Mouse (Mus musculus): ENCODE data around the gene Rhov. TPM values are rescaled to one million over a fixed set of nuclear protein-coding genes. Genes with fewer than 3 reads are reported as not detected.

Rhov gene
- polyA plus RNA-seq, 1 experiment: 0.35 TPM

DNA sequence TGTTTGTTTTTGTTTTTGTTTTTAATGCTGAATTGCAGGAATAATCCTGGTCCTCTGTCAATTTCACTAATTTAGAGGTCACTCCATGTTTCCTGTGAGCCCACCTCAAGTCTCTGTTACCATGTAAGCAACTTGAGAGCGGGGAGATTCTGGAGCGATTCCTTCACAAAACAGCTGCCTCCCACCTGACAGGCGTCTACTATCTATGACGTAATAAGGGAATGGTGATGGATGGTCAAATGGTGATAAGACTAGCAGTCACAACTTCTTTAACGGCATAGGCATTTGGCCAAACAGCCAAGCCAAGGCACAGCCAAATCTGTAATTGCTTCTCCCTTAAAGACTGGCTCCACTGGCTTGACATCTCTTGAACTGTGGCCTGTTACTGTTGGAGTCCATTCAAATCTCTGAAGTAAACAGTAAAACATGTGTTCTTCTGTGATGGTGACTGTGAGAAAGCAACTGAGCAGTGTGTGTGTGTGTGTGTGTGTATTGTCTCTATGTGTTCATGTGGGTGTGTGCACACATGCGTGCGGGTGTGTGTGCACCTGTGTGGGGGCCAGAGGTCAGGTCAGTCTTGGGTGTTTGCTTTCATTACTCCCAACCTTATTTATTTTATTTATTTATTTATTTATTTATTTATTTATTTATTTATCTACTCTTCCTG lies 11.0 kb upstream of the Rhov start:
- H3ac ChIP-seq (ENCODE audit: control insufficient read depth, insufficient read length): no peak overlapping the region
- TF ChIP-seq POLR2A (IDR thresholded peaks at IDR 0.05; ENCODE audit: insufficient read length, low read depth): no peak
- no peak for TF ChIP-seq E2F4 (IDR thresholded peaks at IDR 0.05; ENCODE audit: insufficient read depth)
- no peak for TF ChIP-seq MAX (IDR thresholded peaks at IDR 0.05; ENCODE audit: low read depth)
- TF ChIP-seq TCF3 (IDR thresholded peaks at IDR 0.05; ENCODE audit: insufficient read length, low read depth): no peak
- no peak for TF ChIP-seq MYOG (IDR thresholded peaks at IDR 0.05; ENCODE audit: control insufficient read depth in 1 of 3, insufficient read depth in 1 of 3, insufficient read length in 2 of 3, low read depth in 2 of 3)
- no peak for TF ChIP-seq USF1 (IDR thresholded peaks at IDR 0.05; ENCODE audit: low read depth)
- TF ChIP-seq TCF12 (IDR thresholded peaks at IDR 0.05; ENCODE audit: insufficient read depth, poor library complexity, severe bottlenecking): no peak
- no peak for TF ChIP-seq SRF (IDR thresholded peaks at IDR 0.05; ENCODE audit: control insufficient read depth, insufficient read length, low read depth)
- no peak for TF ChIP-seq REST (IDR thresholded peaks at IDR 0.05; ENCODE audit: insufficient read depth, insufficient read length)
- no peak for TF ChIP-seq MYOD1 (IDR thresholded peaks at IDR 0.05; ENCODE audit: control insufficient read depth in 1 of 3, insufficient read length in 2 of 3, low read depth in 2 of 3)
- TF ChIP-seq POLR2AphosphoS2 (IDR thresholded peaks at IDR 0.05; ENCODE audit: insufficient read length, low read depth): no peak
- no peak overlapping the region for H3K4me3 ChIP-seq
- no peaks in the 10 kb centered on the region for H3K79me2 ChIP-seq (ENCODE audit: control insufficient read depth, insufficient read depth)
- no peak overlapping the region for H3K4me2 ChIP-seq (ENCODE audit: low read depth)
- no peaks in the 10 kb centered on the region for H3K36me3 ChIP-seq (ENCODE audit: control insufficient read depth, insufficient read depth)
- no peaks in the 10 kb centered on the region for H3K27me3 ChIP-seq (ENCODE audit: control insufficient read depth, insufficient read depth, insufficient read length)

DNA sequence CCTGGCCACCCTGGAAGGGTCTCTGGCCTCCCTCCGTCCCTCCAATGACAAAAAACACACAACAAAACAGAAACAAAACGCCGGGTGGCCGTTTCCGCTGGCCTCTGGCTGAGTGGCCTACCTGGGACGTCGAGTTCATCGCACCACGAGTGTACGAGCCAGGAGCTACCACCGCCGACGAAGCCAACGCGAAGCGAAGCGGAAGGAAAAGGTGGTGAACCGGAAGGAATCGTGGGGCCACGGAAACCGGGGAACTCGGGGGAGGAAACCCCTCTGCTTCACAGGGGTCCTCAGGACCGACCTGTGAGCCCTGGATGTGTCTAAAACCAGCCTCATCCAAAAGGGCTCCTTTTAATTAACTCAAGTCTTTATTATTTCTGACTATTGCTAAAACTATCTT lies 6.7 kb upstream of the Rhov start:
- Histone ChIP-seq H3ac (ENCODE audit: control insufficient read depth, insufficient read length) (no peak overlapping the region), H3K4me3 (no peak overlapping the region), H3K27me3 (ENCODE audit: control insufficient read depth, insufficient read depth, insufficient read length) (no peaks in the 10 kb centered on the region), H3K79me2 (ENCODE audit: control insufficient read depth, insufficient read depth) (no peaks in the 10 kb centered on the region), H3K4me2 (ENCODE audit: low read depth) (no peak overlapping the region), H3K36me3 (ENCODE audit: control insufficient read depth, insufficient read depth) (no peaks in the 10 kb centered on the region)
- TF ChIP-seq REST (IDR thresholded peaks at IDR 0.05; ENCODE audit: insufficient read depth, insufficient read length) (no peak), USF1 (IDR thresholded peaks at IDR 0.05; ENCODE audit: low read depth) (no peak), E2F4 (IDR thresholded peaks at IDR 0.05; ENCODE audit: insufficient read depth) (no peak), CEBPB (IDR thresholded peaks at IDR 0.05; ENCODE audit: insufficient read depth, poor library complexity, severe bottlenecking) (no peak), MYOD1 (IDR thresholded peaks at IDR 0.05; ENCODE audit: control insufficient read depth in 1 of 3, insufficient read length in 2 of 3, low read depth in 2 of 3) (no peak), POLR2AphosphoS2 (IDR thresholded peaks at IDR 0.05; ENCODE audit: insufficient read length, low read depth) (no peak)

DNA sequence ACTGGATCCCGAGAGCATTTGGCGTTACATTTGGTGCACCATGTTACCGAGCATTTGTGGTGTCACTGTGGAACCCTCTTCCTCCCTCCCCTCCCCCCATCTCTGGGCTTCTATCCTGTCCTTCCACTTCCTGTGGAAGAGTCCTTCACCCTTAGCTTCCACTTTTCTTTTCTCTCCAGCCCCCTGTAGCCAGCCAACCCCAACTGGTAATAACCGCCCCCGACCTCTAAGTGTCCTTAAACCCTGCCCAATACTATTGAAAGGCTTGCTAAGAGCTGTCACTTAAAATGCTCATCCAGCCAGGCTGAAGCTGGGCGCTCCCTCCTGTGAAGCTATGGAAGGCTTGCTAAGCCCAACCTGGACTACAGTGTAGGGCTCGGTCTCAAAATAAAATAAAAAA lies 5.9 kb upstream of the Rhov start:
- H3K27me3 ChIP-seq (ENCODE audit: control insufficient read depth, insufficient read depth, insufficient read length): no peaks in the 10 kb centered on the region
- H3K4me2 ChIP-seq (ENCODE audit: low read depth): no peak overlapping the region
- H3ac ChIP-seq (ENCODE audit: control insufficient read depth, insufficient read length): no peak overlapping the region
- H3K36me3 ChIP-seq (ENCODE audit: control insufficient read depth, insufficient read depth): no peaks in the 10 kb centered on the region
- H3K79me2 ChIP-seq (ENCODE audit: control insufficient read depth, insufficient read depth): no peaks in the 10 kb centered on the region
- TF ChIP-seq CEBPB (IDR thresholded peaks at IDR 0.05; ENCODE audit: insufficient read depth, poor library complexity, severe bottlenecking): no peak
- H3K4me3 ChIP-seq: no peak overlapping the region

DNA sequence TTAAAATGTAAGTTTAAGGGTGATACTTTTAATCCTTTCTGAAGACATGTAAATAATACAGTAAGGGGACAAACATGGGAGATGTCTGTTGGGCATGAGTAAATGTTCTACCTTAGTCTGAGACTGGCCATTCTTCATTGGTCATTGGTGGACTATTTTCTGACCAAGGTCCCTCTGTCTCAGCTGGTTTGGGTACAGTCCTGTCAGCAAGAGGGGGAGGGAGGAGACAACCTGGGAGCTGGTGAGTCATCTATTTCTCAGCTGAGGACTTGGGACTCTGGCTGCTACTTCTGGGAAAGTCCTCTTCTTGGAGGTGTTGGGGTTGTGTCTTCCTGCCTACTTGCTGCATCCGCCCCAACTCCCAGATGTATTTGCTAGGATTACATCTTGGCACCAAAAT lies 3.1 kb upstream of the Rhov start:
- H3K79me2 ChIP-seq (ENCODE audit: control insufficient read depth, insufficient read depth): no peaks in the 10 kb centered on the region
- TF ChIP-seq TCF12 (IDR thresholded peaks at IDR 0.05; ENCODE audit: insufficient read depth, poor library complexity, severe bottlenecking) (no peak), REST (IDR thresholded peaks at IDR 0.05; ENCODE audit: insufficient read depth, insufficient read length) (no peak), POLR2AphosphoS2 (IDR thresholded peaks at IDR 0.05; ENCODE audit: insufficient read length, low read depth) (no peak), TCF3 (IDR thresholded peaks at IDR 0.05; ENCODE audit: insufficient read length, low read depth) (no peak), MAX (IDR thresholded peaks at IDR 0.05; ENCODE audit: low read depth) (no peak)
- no peak overlapping the region for H3K4me2 ChIP-seq (ENCODE audit: low read depth)
- no peak overlapping the region for H3ac ChIP-seq (ENCODE audit: control insufficient read depth, insufficient read length)
- H3K27me3 ChIP-seq (ENCODE audit: control insufficient read depth, insufficient read depth, insufficient read length): no peaks in the 10 kb centered on the region
- no peak overlapping the region for H3K4me3 ChIP-seq
- H3K36me3 ChIP-seq (ENCODE audit: control insufficient read depth, insufficient read depth): no peaks in the 10 kb centered on the region

DNA sequence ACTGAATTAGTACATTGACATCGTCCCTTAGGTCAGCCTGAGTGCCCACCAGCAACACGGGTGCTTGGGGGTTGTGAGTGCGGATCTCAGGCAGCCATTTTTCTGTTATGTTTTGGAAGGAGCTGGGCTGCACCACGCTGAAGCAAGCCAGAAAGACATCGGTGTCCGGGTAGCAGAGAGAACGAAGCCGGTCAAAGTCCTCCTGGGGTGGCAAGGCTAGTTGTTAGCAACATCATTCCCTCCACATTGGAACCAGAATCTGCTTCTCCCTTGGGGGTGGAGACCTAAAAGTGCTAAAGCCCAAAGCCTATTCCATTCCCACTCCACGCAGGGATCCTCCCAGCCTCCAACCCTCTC lies 808 bp downstream of the Rhov start:
- no peak overlapping the region for H3K4me3 ChIP-seq
- H3ac ChIP-seq (ENCODE audit: control insufficient read depth, insufficient read length): no peak overlapping the region
- peak overlapping the region; percentile 81 for H3K4me2 ChIP-seq (ENCODE audit: low read depth)
- no peaks in the 10 kb centered on the region for H3K27me3 ChIP-seq (ENCODE audit: control insufficient read depth, insufficient read depth, insufficient read length)
- no peaks in the 10 kb centered on the region for H3K36me3 ChIP-seq (ENCODE audit: control insufficient read depth, insufficient read depth)
- TF ChIP-seq USF1 (IDR thresholded peaks at IDR 0.05; ENCODE audit: low read depth) (no peak), TCF12 (IDR thresholded peaks at IDR 0.05; ENCODE audit: insufficient read depth, poor library complexity, severe bottlenecking) (no peak), E2F4 (IDR thresholded peaks at IDR 0.05; ENCODE audit: insufficient read depth) (no peak)
- no peaks in the 10 kb centered on the region for H3K79me2 ChIP-seq (ENCODE audit: control insufficient read depth, insufficient read depth)

GRCm38 (mm10) chr2:119263813-119264212 lies 7.3 kb downstream of the Rhov start:
- Histone ChIP-seq H3K27me3 (ENCODE audit: control insufficient read depth, insufficient read depth, insufficient read length) (no peaks in the 10 kb centered on the region), H3K4me3 (no peak overlapping the region), H3K79me2 (ENCODE audit: control insufficient read depth, insufficient read depth) (no peaks in the 10 kb centered on the region), H3K36me3 (ENCODE audit: control insufficient read depth, insufficient read depth) (no peaks in the 10 kb centered on the region), H3K4me2 (ENCODE audit: low read depth) (peak overlapping the region; percentile 87), H3ac (ENCODE audit: control insufficient read depth, insufficient read length) (no peak overlapping the region)
- TF ChIP-seq MAX (IDR thresholded peaks at IDR 0.05; ENCODE audit: low read depth) (no peak), TCF12 (IDR thresholded peaks at IDR 0.05; ENCODE audit: insufficient read depth, poor library complexity, severe bottlenecking) (no peak), E2F4 (IDR thresholded peaks at IDR 0.05; ENCODE audit: insufficient read depth) (no peak), TCF3 (IDR thresholded peaks at IDR 0.05; ENCODE audit: insufficient read length, low read depth) (no peak), REST (IDR thresholded peaks at IDR 0.05; ENCODE audit: insufficient read depth, insufficient read length) (no peak), POLR2A (IDR thresholded peaks at IDR 0.05; ENCODE audit: insufficient read length, low read depth) (no peak), MYOG (IDR thresholded peaks at IDR 0.05; ENCODE audit: control insufficient read depth in 1 of 3, insufficient read depth in 1 of 3, insufficient read length in 2 of 3, low read depth in 2 of 3) (no peak), MYOD1 (IDR thresholded peaks at IDR 0.05; ENCODE audit: control insufficient read depth in 1 of 3, insufficient read length in 2 of 3, low read depth in 2 of 3) (no peak), CEBPB (IDR thresholded peaks at IDR 0.05; ENCODE audit: insufficient read depth, poor library complexity, severe bottlenecking) (no peak), POLR2AphosphoS2 (IDR thresholded peaks at IDR 0.05; ENCODE audit: insufficient read length, low read depth) (no peak), USF1 (IDR thresholded peaks at IDR 0.05; ENCODE audit: low read depth) (no peak), SRF (IDR thresholded peaks at IDR 0.05; ENCODE audit: control insufficient read depth, insufficient read length, low read depth) (no peak)
